Mouse (Mus musculus) left cerebral cortex, adult 8-10 months (tissue): Measurements from ENCODE around the gene Fam129a. TPM values are rescaled to one million over a fixed set of nuclear protein-coding genes. Genes with fewer than 3 reads are reported as not detected.
"Not testable (repeated sequence)": the region's sequence is repeated elsewhere in the genome, so short reads cannot be mapped to it uniquely, and the experiment has no call there.

Source experiments
- DNase-seq, 2 experiments: peaks; one replicate each; pipeline ENCODE4 v3.0.0; 2022; ENCODE audit warnings: low spot score in 2 of 2
- total RNA-seq, 4 experiments: library from RNA; stranded (reverse); gene quantifications; 2 replicates each; pipeline ENCODE4 v1.2.4; 2022

Fam129a gene
- total RNA-seq, 4 experiments from 2014 or later = 1.5 to 3.0 (median 2.7) TPM

- DNase-seq = no peak
Observed at GRCm38 (mm10) chr1:151583457-151584181, 12.6 kb downstream of the Fam129a start.

DNA sequence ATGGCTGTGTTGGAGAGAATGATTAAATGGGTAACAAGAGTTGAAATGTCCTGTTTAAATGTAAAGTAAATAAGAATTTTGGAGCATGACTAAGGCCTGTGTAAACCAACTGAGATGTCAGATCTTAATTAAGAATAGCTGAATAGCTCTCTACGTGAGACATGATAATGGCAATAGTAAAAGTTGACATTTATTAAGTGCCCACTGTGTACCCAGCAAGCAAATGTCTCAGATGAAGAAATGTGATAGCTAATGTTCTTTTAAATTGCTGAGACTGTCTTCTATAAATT, 13.1 kb downstream of the Fam129a start:
- DNase-seq = no peak

- no peak for DNase-seq
Observed at GRCm38 (mm10) chr1:151584565-151585216, 13.7 kb downstream of the Fam129a start.

- no peak for DNase-seq
Observed at GRCm38 (mm10) chr1:151585647-151586046, 14.7 kb downstream of the Fam129a start.

DNA sequence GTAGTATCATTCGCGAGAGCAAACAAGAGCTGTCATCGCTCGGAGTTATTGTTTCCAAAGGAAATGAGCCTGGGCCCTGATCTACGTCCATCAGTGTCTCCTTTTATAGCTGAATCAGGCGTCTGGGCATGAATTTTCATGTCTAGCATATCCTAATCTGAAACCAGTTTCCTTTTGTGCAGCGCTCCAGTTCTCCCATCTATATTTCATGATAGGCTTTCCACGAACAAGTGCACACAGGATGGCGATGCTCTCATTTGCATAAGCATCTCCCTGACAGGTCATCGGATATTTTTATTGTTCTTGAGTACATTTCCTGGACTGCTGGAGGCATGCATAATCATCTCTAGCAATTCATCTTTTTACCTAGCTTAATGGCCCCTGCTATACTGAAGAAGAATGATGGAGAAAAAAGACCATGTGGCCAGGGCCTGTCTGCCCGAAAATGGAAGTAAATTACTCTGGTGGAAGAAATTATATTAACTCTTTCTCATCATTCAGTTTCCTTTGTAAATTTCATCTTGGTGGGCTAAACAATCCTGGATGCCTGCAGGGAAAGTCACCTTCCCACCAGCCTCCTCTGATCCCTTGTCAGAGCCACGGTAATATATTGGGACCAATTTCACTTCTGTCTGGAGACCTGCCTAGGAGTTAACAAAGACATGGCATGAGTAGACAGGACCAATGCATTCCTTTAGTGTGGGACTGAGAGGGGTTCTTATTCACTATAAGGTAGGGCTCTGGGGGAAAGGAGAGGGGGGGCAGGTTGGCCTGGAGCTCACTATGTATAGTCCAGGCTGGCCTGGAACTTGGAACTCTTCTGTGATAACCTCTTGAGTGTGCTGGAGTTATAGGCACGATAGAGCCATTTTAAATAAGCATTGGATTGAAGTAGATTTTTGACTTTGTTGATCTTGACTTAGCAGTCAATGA, 21.4 kb downstream of the Fam129a start:
- DNase-seq = no peak

GRCm38 (mm10) chr1:151594906-151595305, 23.9 kb downstream of the Fam129a start:
- DNase-seq = no peak

GRCm38 (mm10) chr1:151595600-151596299, 24.8 kb downstream of the Fam129a start:
- DNase-seq = no peak

- DNase-seq = no peak
Observed at GRCm38 (mm10) chr1:151596562-151596961, 25.6 kb downstream of the Fam129a start.

GRCm38 (mm10) chr1:151597677-151598297, 26.8 kb downstream of the Fam129a start:
- DNase-seq = no peak

DNA sequence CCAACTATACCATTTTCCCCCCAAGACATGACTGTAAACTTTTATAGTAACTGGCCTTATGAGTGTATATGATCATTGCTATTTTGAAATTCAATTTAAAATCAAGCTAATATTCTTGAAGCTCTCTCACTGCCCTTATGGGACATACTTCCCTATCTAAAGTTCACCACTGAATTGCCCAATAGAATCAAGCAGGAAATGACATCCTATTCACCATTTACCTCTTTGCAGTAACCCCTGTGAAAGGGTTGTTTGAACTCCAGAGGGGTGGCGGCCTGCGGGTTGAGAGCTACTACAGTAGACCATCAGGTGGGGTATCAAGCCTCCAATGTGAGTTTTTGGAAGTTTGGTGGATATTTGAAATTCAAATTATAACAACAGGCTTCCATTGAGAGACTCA, 27.9 kb downstream of the Fam129a start:
- DNase-seq = no peak

GRCm38 (mm10) chr1:151604328-151604727, 33.3 kb downstream of the Fam129a start:
- no peak for DNase-seq

- DNase-seq = not testable (repeated sequence)
Observed at GRCm38 (mm10) chr1:151607957-151608356, 37.0 kb downstream of the Fam129a start.

GRCm38 (mm10) chr1:151610621-151611020, 39.6 kb downstream of the Fam129a start:
- DNase-seq = no peak

- no peak for DNase-seq
Observed at GRCm38 (mm10) chr1:151614320-151614935, 43.4 kb downstream of the Fam129a start.

- no peak for DNase-seq
Observed at GRCm38 (mm10) chr1:151615625-151616024, 44.6 kb downstream of the Fam129a start.

DNA sequence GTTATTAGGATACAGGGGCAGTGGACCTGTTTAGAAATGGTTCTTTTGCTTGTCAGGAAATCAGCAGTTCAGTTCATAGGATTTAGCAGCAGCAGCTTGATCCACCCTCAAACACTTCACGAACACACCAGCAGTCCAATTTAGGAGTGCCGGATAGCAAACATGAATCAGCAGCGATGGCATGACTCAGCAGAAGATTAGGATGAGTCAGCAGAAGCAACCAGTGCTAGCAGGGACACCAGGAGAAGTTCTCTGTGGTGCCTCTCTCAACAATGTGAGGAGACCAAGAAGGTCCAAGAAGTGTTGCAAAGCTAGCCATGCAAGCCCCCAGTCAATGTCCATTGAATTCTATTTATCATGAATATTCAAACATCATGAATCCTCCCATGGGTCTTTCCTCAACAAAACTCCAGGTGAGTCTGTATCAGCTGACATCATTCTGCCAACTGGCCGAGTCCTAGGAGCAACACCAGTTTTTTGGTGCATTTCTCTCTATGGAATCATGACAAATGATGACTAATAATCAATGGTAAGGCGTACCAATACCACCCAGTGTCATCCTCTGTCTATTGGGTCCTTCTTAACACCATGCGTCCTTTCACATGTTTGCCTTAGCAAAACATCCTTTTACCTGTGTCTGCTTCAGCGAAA, 45.7 kb downstream of the Fam129a start:
- peak in 1 of 2 experiments; percentile 36 for DNase-seq

DNA sequence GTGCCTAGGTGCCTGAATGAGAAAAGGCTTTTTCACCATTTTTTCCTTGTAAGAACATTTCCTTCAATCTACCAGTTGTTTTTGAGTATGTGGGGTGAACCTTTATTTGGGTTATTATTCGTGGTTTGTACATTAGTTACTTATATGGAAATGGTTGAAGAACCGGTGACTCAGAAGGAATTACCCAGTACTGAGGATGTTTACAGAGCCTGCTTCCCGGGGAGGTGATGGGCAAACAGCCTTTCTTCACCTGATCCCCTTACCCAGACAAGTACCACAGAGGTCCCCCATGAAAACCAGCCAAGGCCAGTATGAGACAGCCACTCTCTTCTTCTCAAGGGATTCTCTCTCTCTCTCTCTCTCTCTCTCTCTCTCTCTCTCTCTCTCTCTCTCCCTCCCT, 47.3 kb downstream of the Fam129a start:
- no peak for DNase-seq

DNA sequence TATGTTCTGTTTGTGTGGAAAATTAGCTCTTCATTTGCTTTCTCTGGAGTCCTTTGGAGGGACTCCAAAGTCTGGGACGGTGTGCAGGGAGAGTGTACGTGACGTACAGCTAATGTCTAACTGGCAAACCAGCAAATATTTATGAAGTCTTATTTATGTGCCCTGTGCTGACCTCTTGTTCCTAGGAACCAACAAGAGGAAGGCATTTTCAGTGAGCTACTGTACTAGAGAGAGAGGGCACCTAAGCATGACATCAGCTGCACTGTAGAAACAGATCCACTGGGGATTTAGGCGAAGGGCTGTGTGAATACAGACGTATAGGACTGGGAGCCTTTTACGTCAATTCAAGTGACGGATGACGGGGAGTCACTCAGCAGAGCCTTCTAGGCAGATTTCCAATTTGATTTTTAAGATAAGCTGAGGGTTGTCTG, 48.3 kb downstream of the Fam129a start:
- no peak for DNase-seq

- no peak for DNase-seq
Observed at GRCm38 (mm10) chr1:151620730-151621129, 49.7 kb downstream of the Fam129a start.
